Mouse (Mus musculus): ENCODE data around the gene Crispld2. TPM values are rescaled to one million over a fixed set of nuclear protein-coding genes. Genes with fewer than 3 reads are reported as not detected.

The Crispld2 gene
- polyA plus RNA-seq, 1 experiment from 2014 or later = 3.2 TPM

DNA sequence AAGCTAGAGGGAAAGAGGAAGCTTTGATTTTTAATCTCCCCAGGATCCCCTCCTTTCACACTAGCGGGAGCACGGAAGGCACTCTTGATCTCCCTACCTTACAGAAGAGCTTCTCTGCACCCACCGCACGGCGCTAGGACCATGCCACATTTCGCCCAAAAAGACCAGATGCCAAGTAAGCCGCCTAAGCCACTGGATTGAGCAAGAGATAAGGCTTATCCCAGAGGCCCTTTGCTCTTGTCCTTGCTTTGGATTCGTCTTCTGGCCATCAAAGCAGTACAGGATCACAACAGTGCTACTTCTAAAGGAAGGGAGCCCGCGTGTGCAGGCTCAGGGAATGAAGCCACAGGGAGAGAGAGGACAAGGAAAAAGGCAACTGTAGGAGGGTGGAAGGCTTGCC lies 102.6 kb downstream of the Crispld2 start:
- Histone ChIP-seq H3K9ac (ENCODE audit: low read depth, low read length) (no peak overlapping the region), H3K9me3 (replicated peaks; ENCODE audit: control insufficient read depth, low read length) (no peaks in the 10 kb centered on the region), H3K27ac (ENCODE audit: low read length) (no peak overlapping the region), H3K36me3 (ENCODE audit: control insufficient read depth, insufficient read depth) (peaks cover 9% of the 10 kb centered on the region; the same call in 1 of the 2 replicates), H3K4me3 (ENCODE audit: low read depth, low read length) (no peak overlapping the region), H3K4me2 (ENCODE audit: low read depth, low read length) (no peak overlapping the region), H3K27me3 (ENCODE audit: control insufficient read depth, insufficient read depth, low read depth, low read length) (no peaks in the 10 kb centered on the region), H3K4me1 (ENCODE audit: control insufficient read depth, low read depth, low read length) (peaks cover 8% of the 10 kb centered on the region; the same call in 1 of the 2 replicates)
- WGBS (ENCODE audit: insufficient replicate concordance) = 71% methylated on average over 10 of the region's 10 CpGs
- ATAC-seq (ENCODE audit: low read depth) = no peak

DNA sequence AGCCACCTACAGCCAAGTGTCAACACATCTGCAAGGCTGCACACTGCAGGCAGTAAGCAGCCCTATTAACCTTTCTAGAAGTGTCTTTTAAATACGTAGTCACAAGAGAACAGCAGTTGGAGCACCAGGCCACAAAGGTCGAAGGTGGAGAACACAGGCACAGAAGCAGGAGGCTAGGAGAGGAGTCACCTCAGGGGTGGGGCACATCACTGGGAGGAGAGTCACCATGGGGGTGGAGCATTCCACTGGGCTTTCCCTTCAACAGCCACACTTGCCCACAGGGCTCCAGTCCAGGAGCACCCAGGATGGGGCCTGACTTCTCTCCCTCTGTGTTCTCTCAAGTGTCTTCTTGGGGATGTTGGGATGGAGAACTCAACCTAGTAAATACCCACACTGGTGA lies 104.2 kb downstream of the Crispld2 start:
- Histone ChIP-seq H3K9me3 (replicated peaks; ENCODE audit: control insufficient read depth, low read length) (no peaks in the 10 kb centered on the region), H3K4me3 (ENCODE audit: low read depth, low read length) (no peak overlapping the region), H3K27me3 (ENCODE audit: control insufficient read depth, insufficient read depth, low read depth, low read length) (no peaks in the 10 kb centered on the region), H3K36me3 (ENCODE audit: control insufficient read depth, insufficient read depth) (peaks cover 6% of the 10 kb centered on the region; the same call in 1 of the 2 replicates), H3K4me1 (ENCODE audit: control insufficient read depth, low read depth, low read length) (peaks cover 16% of the 10 kb centered on the region), H3K9ac (ENCODE audit: low read depth, low read length) (no peak overlapping the region), H3K27ac (ENCODE audit: low read length) (no peak overlapping the region), H3K4me2 (ENCODE audit: low read depth, low read length) (no peak overlapping the region)
- peak; percentile 51 for ATAC-seq (ENCODE audit: low read depth)
- 44% methylated on average over 2 of the region's 2 CpGs for WGBS (ENCODE audit: insufficient replicate concordance)

DNA sequence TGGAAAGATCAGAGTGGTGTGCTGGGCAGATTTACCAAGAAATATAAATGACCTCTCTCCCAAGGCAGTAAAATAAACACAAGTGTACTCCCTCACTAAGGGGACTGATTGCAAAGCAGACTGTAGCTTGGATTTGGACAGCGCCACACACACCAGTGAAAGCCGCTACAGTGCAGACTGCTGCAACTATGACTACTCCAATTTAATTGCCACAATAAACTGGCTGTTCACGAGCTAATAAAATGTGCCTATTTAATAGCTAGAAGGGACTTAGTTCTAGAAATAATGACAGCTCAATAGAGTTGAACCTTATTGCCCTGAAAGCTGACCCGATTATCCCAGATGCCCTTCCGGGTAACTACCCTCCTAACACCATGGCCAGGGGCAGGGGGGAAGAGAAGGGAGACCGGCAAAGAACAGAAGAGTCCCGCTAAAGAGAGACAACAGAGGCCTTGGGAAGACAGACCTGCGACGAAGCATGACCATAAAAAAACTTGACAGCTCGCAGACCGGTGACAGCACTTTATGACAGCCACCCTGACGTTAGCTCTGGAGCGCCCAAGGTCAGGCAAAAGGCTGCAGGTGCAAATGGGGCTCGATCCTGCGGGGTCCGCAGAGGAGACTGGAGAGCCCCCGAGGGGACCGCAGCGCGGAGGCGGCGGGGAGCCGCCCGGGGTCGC lies 108.3 kb downstream of the Crispld2 start:
- H3K27ac ChIP-seq (ENCODE audit: low read length) = no peak overlapping the region
- H3K9ac ChIP-seq (ENCODE audit: low read depth, low read length) = peak overlapping the region; percentile 81
- peaks cover 24% of the 10 kb centered on the region for H3K4me1 ChIP-seq (ENCODE audit: control insufficient read depth, low read depth, low read length)
- no peaks in the 10 kb centered on the region for H3K27me3 ChIP-seq (ENCODE audit: control insufficient read depth, insufficient read depth, low read depth, low read length)
- no peaks in the 10 kb centered on the region for H3K36me3 ChIP-seq (ENCODE audit: control insufficient read depth, insufficient read depth)
- peak overlapping the region; percentile 88 for H3K4me3 ChIP-seq (ENCODE audit: low read depth, low read length)
- no peaks in the 10 kb centered on the region for H3K9me3 ChIP-seq (replicated peaks; ENCODE audit: control insufficient read depth, low read length)
- peak overlapping the region; percentile 87 for H3K4me2 ChIP-seq (ENCODE audit: low read depth, low read length)
- ATAC-seq (ENCODE audit: low read depth) = no peak
- 4% methylated on average over 25 of the region's 25 CpGs for WGBS (ENCODE audit: insufficient replicate concordance)

DNA sequence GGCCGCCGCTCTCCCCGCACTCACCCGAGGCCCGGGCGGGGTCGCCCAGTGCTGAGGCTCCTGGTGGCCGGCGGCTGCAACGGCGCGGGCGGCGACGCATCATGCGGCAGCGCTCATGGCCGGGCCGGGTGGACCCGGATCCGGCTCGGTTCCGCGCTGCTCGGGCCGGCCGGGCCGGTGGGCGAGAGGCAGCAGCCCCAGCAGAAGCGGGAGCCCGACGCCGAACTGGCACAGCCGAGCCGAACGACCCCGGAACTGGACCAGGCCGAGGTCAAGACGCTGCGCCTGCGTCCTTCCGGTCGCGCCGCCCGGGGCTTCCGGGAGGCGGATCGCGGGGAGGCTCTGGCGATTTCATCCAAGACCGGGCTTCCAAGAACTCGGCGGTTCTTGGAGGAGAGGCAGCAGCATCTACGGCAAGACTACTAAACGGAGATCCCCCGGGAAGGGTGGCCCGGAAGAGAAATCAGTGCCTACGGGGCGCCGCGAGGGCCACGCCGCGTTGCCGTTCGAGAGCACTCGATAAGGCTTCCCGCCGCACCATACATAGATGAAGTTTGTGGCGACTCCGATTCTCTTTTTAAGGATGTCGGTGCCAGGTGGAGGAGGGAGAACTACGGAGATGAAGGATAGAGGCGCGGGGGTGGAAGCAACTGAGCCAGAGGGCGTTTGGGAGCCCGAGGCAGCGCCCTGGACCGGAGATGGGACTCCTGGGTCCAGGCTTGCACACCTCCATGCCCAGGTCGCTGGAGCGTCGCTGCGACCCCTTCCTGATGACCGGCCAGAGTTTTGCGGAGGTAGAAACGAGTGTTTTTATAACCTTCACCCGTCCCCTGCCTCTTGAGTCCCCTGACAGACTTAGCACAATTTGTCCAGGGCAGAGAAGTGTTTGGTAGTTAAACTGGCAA lies 109.1 kb downstream of the Crispld2 start, which contains the start of gene Zdhhc7:
Zdhhc7 (minus strand) TSS at position 415 of the 905 bp plus-strand sequence.
- H3K4me3 ChIP-seq (ENCODE audit: low read depth, low read length) = peak within 1 kb of the TSS; percentile 88
- H3K4me1 ChIP-seq (ENCODE audit: control insufficient read depth, low read depth, low read length) = peaks cover 24% of the 10 kb centered on the region
- under 1% methylated on average over 87 of the region's 88 CpGs for WGBS (ENCODE audit: insufficient replicate concordance)
- no peaks in the 10 kb centered on the region for H3K9me3 ChIP-seq (replicated peaks; ENCODE audit: control insufficient read depth, low read length)
- peak; percentile 72 for ATAC-seq (ENCODE audit: low read depth)
- peak within 1 kb of the TSS; percentile 81 for H3K9ac ChIP-seq (ENCODE audit: low read depth, low read length)
- no peaks in the 10 kb centered on the region for H3K36me3 ChIP-seq (ENCODE audit: control insufficient read depth, insufficient read depth)
- H3K27ac ChIP-seq (ENCODE audit: low read length) = peak within 1 kb of the TSS; percentile 81
- H3K27me3 ChIP-seq (ENCODE audit: control insufficient read depth, insufficient read depth, low read depth, low read length) = no peaks in the 10 kb centered on the region
- peak within 1 kb of the TSS; percentile 87 for H3K4me2 ChIP-seq (ENCODE audit: low read depth, low read length)

Other genes starting within 250 kb of the Crispld2 start
- 4.1 and 4.7 TPM in 2 replicates for gene Tldc1, start 214.0 kb upstream of the Crispld2 start, polyA plus RNA-seq (2015; fragmentation: Nextera tagmentation; extraction: Ambion mirVana)
- gene Cotl1, start 151.9 kb upstream of the Crispld2 start, polyA plus RNA-seq (2015; fragmentation: Nextera tagmentation; extraction: Ambion mirVana) = 29.9 and 38.1 TPM in 2 replicates
- 4.3 and 4.4 TPM in 2 replicates for gene Klhl36, start 130.2 kb upstream of the Crispld2 start, polyA plus RNA-seq (2015; fragmentation: Nextera tagmentation; extraction: Ambion mirVana)
- 66.7 and 75.7 TPM in 2 replicates for gene Usp10, start 82.1 kb upstream of the Crispld2 start, polyA plus RNA-seq (2015; fragmentation: Nextera tagmentation; extraction: Ambion mirVana)
- gene Gm20388, start 81.6 kb upstream of the Crispld2 start, polyA plus RNA-seq (2015; fragmentation: Nextera tagmentation; extraction: Ambion mirVana) = 1.4 and 2.0 TPM in 2 replicates
- gene Zdhhc7, start 109.0 kb downstream of the Crispld2 start, polyA plus RNA-seq (2015; fragmentation: Nextera tagmentation; extraction: Ambion mirVana) = 12.9 TPM in 2 replicates
- gene 6430548M08Rik, start 121.7 kb downstream of the Crispld2 start, polyA plus RNA-seq (2015; fragmentation: Nextera tagmentation; extraction: Ambion mirVana) = 3.0 and 4.4 TPM in 2 replicates
- gene Fam92b, start 185.0 kb downstream of the Crispld2 start, polyA plus RNA-seq (2015; fragmentation: Nextera tagmentation; extraction: Ambion mirVana) = not detected in 2 replicates
- gene Gse1, start 236.0 kb downstream of the Crispld2 start, polyA plus RNA-seq (2015; fragmentation: Nextera tagmentation; extraction: Ambion mirVana) = 7.6 and 9.5 TPM in 2 replicates

All from liver, embryonic 16.5 days (tissue).